Mouse (Mus musculus): ENCODE measurements at regions not wholly inside any gene's neighbourhood (a gene's known extent, or its start where the extent isn't known, plus 50 kb on each side); places are given as distances from the start of the nearest gene placed in this dataset.

DNA sequence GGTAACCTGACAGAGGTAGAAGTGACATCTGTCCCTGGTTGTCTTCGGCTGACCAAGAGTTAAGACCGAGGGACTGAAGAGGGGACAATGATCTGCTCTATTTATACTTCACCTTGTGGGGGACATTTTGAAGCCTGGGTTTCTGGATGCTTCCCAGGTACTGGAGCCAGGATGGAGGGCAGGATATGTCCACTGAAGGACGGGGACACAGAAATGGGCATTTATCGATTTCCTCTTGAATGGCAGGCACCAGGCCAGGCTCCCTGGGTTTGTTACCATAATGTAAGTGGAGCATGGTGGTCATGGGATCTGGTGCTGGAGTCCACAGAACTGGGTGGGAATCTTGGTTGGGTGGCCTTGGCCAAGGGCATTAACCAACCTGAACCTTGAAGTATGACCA is 108.0 kb upstream of the Sdk2 start:
- peaks cover 4% of the 10 kb centered on the region; the same call in 1 of the 2 replicates for H3K27me3 ChIP-seq
- WGBS: 86% methylated on average over 4 of the region's 4 CpGs
- ATAC-seq (ENCODE audit: borderline replicate concordance, extremely low read depth, low FRiP score, low TSS enrichment): no peak

GRCm38 (mm10) chr11:114168231-114168661 is 101.4 kb upstream of the Sdk2 start:
- Histone ChIP-seq H3K4me1 (no peaks in the 10 kb centered on the region), H3K4me3 (no peak overlapping the region), H3K4me2 (no peak overlapping the region), H3K27ac (no peak overlapping the region), H3K9ac (no peak overlapping the region), H3K36me3 (no peaks in the 10 kb centered on the region), H3K27me3 (peaks cover 31% of the 10 kb centered on the region; the same call in 1 of the 2 replicates), H3K9me3 (no peaks in the 10 kb centered on the region)
- peak; percentile 25; the same call in 1 of the 2 replicates for ATAC-seq (ENCODE audit: borderline replicate concordance, extremely low read depth, low FRiP score, low TSS enrichment)
- 37% methylated on average over 13 of the region's 13 CpGs for WGBS

More for the DNA sequence above, 108.0 kb upstream of the Sdk2 start:
- Histone ChIP-seq H3K4me2 (no peak overlapping the region), H3K9ac (no peak overlapping the region), H3K9me3 (no peaks in the 10 kb centered on the region), H3K36me3 (no peaks in the 10 kb centered on the region), H3K4me1 (0 out of 2 replicates have a peak, but pooled peaks cover 11% of the 10 kb centered on the region), H3K27ac (no peak overlapping the region), H3K4me3 (no peak overlapping the region)

- Histone ChIP-seq H3K9ac (no peak overlapping the region), H3K27ac (no peak overlapping the region), H3K9me3 (no peaks in the 10 kb centered on the region), H3K36me3 (no peaks in the 10 kb centered on the region), H3K4me2 (peak overlapping the region; percentile 23; the same call in 1 of the 2 replicates), H3K27me3 (peaks cover 31% of the 10 kb centered on the region; the same call in 1 of the 2 replicates), H3K4me1 (no peaks in the 10 kb centered on the region), H3K4me3 (no peak overlapping the region)
- ATAC-seq (ENCODE audit: borderline replicate concordance, extremely low read depth, low FRiP score, low TSS enrichment): no peak
- WGBS: 12% methylated on average over 23 of the region's 23 CpGs
Observed at GRCm38 (mm10) chr11:114165656-114166362, 99.0 kb upstream of the Sdk2 start.

DNA sequence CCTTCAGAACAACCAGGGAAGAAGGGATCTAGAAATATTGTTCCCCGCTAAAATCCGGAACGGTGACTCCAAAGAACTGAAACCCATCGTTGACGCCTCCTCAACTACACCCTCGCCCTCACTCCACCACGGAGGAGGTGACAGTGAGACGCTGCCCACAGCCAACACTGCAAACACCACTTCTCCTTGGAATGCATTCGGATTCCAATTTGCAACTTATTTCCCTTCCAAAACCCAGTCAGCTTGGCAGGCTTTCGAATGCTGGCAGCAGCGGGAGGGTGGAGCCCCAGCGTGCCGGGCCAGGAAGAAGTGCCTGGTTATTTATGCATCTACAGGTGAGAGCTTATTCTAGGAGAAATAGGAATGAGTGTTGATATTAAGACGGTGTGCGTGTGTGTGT is 85.9 kb upstream of the Sdk2 start:
- ATAC-seq (ENCODE audit: borderline replicate concordance, extremely low read depth, low FRiP score, low TSS enrichment): no peak
- Histone ChIP-seq H3K9ac (no peak overlapping the region), H3K4me1 (no peaks in the 10 kb centered on the region), H3K27ac (no peak overlapping the region), H3K27me3 (no peaks in the 10 kb centered on the region), H3K4me2 (no peak overlapping the region; the same call in 1 of the 2 replicates), H3K4me3 (no peak overlapping the region), H3K9me3 (no peaks in the 10 kb centered on the region), H3K36me3 (no peaks in the 10 kb centered on the region)
- WGBS: 48% methylated on average over 15 of the region's 15 CpGs

- H3K9ac ChIP-seq: no peak overlapping the region
- ATAC-seq (ENCODE audit: borderline replicate concordance, extremely low read depth, low FRiP score, low TSS enrichment): no peak
- no peaks in the 10 kb centered on the region for H3K36me3 ChIP-seq
- H3K4me3 ChIP-seq: no peak overlapping the region
- H3K4me2 ChIP-seq: no peak overlapping the region
- H3K4me1 ChIP-seq: no peaks in the 10 kb centered on the region
- WGBS: 36% methylated on average over 5 of the region's 5 CpGs
- no peak overlapping the region for H3K27ac ChIP-seq
- no peaks in the 10 kb centered on the region for H3K9me3 ChIP-seq
- no peaks in the 10 kb centered on the region for H3K27me3 ChIP-seq
Observed at GRCm38 (mm10) chr11:114146334-114146733, 79.5 kb upstream of the Sdk2 start.

- ATAC-seq (ENCODE audit: borderline replicate concordance, extremely low read depth, low FRiP score, low TSS enrichment): no peak
- no peaks in the 10 kb centered on the region for H3K27me3 ChIP-seq
- H3K27ac ChIP-seq: no peak overlapping the region
- no peaks in the 10 kb centered on the region for H3K4me1 ChIP-seq
- H3K36me3 ChIP-seq: no peaks in the 10 kb centered on the region
- no peaks in the 10 kb centered on the region for H3K9me3 ChIP-seq
- WGBS: 61% methylated on average over 8 of the region's 8 CpGs
- no peak overlapping the region for H3K4me3 ChIP-seq
- H3K4me2 ChIP-seq: no peak overlapping the region
- H3K9ac ChIP-seq: no peak overlapping the region
Observed at GRCm38 (mm10) chr11:114129270-114129669, 62.4 kb upstream of the Sdk2 start.

DNA sequence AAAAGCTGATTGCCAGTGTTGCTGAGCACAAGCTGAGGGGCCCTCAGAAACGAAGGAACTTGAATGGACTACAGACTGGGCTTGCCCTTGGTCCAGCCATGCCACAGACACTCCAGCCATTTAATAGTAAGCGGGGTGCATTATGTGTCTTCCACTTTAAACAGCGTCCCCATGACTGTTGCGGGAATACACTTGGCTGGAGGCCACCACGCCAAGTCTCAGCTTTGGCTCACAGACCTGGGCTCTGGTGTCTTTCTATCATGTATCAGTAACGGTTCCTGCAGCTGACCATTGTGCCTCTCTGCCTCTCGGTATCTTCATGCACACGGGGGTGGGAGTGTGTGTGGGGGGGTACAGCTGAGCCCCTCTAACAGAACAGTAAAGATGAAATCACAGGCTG is 62.0 kb upstream of the Sdk2 start:
- 69% methylated on average over 8 of the region's 8 CpGs for WGBS
- Histone ChIP-seq H3K4me1 (no peaks in the 10 kb centered on the region), H3K4me3 (no peak overlapping the region), H3K4me2 (no peak overlapping the region), H3K27me3 (no peaks in the 10 kb centered on the region), H3K9ac (no peak overlapping the region), H3K36me3 (no peaks in the 10 kb centered on the region), H3K27ac (no peak overlapping the region), H3K9me3 (no peaks in the 10 kb centered on the region)
- ATAC-seq (ENCODE audit: borderline replicate concordance, extremely low read depth, low FRiP score, low TSS enrichment): no peak

- Histone ChIP-seq H3K36me3 (no peaks in the 10 kb centered on the region), H3K27ac (no peak overlapping the region), H3K27me3 (no peaks in the 10 kb centered on the region), H3K4me2 (no peak overlapping the region), H3K9me3 (no peaks in the 10 kb centered on the region), H3K4me3 (no peak overlapping the region), H3K4me1 (no peaks in the 10 kb centered on the region), H3K9ac (no peak overlapping the region)
- WGBS: 32% methylated on average over 8 of the region's 8 CpGs
- no peak for ATAC-seq (ENCODE audit: borderline replicate concordance, extremely low read depth, low FRiP score, low TSS enrichment)
Observed at GRCm38 (mm10) chr11:114127426-114127825, 60.6 kb upstream of the Sdk2 start.

DNA sequence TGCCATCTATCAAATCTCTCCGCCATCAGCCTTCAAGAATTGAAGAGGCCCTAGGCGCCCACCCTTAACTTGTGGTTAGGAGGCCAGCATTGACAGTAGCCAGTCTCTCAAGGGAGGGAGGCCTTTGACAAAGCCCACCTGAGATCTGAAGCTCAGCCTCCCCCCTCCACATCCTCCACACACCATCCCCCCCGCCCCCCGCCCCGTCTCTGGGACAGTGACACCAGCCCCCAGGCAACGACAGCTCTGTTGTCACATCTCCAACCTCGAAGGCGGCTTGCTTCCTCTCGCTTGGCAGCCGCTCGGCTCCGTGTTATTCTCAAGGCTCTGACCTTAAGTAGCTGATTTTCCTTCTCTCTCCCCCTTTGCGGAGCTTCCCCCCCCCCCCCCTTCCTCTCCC is 55.3 kb upstream of the Sdk2 start:
- Histone ChIP-seq H3K4me2 (no peak overlapping the region), H3K4me1 (no peaks in the 10 kb centered on the region), H3K36me3 (no peaks in the 10 kb centered on the region), H3K9me3 (no peaks in the 10 kb centered on the region), H3K27ac (no peak overlapping the region), H3K9ac (no peak overlapping the region), H3K4me3 (no peak overlapping the region), H3K27me3 (no peaks in the 10 kb centered on the region)
- no peak for ATAC-seq (ENCODE audit: borderline replicate concordance, extremely low read depth, low FRiP score, low TSS enrichment)
- WGBS: 21% methylated on average over 11 of the region's 13 CpGs

GRCm38 (mm10) chr11:114119135-114119534 is 52.3 kb upstream of the Sdk2 start:
- no peaks in the 10 kb centered on the region for H3K36me3 ChIP-seq
- WGBS: 80% methylated on average over 9 of the region's 9 CpGs
- no peak overlapping the region for H3K9ac ChIP-seq
- no peak for ATAC-seq (ENCODE audit: borderline replicate concordance, extremely low read depth, low FRiP score, low TSS enrichment)
- no peaks in the 10 kb centered on the region for H3K9me3 ChIP-seq
- no peak overlapping the region for H3K4me2 ChIP-seq
- no peaks in the 10 kb centered on the region for H3K4me1 ChIP-seq
- no peak overlapping the region for H3K27ac ChIP-seq
- no peak overlapping the region for H3K4me3 ChIP-seq
- no peaks in the 10 kb centered on the region for H3K27me3 ChIP-seq
